Mouse (Mus musculus) G1E (cell line): ENCODE results near the gene Rreb1.

Source experiments
- CTCF ChIP-seq: IDR thresholded peaks from 2 replicates; pipeline ENCODE4 v1.5.1; 2012; ENCODE audit warnings: low read depth, low read length, inconsistent platforms, mixed read lengths
- GATA1 ChIP-seq: IDR thresholded peaks from 2 replicates; pipeline ENCODE4 v1.6.1; 2012; ENCODE audit warnings: borderline replicate concordance, low read length, inconsistent platforms, mixed read lengths
- POLR2AphosphoS5 ChIP-seq: IDR thresholded peaks from 2 replicates; pipeline ENCODE4 v1.6.1; 2012; ENCODE audit warnings: low read depth, low read length, inconsistent platforms; ENCODE audit not compliant: insufficient replicate concordance
- TAL1 ChIP-seq: conservative IDR thresholded peaks from 2 replicates; pipeline ENCODE4 v1.6.1; 2012; ENCODE audit warnings: low read depth, low read length, inconsistent platforms, mixed read lengths

DNA sequence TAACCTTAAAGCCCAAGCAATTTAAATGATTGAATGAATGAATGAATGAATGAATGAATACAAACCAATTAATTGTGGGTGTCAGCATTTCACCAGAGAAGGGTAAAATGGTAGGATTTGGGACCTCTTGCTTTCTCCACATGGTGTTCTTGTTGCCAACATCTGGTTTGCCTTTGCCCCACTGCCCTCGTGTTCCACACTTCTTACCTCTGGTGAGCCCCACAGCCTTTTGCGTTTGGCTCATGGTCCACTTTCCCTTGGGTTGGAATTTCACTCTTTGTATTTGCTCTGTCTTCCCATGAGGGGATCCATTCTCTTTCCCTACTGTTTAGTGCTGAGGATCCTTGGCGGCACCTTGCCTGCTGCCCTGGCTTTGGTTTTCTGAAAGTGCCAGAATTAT lies 99.0 kb downstream of the Rreb1 start:
- TF ChIP-seq CTCF (no peak), POLR2AphosphoS5 (no peak), GATA1 (no peak), TAL1 (no peak)
